In genomic region chr15:79359954-79360353, GRCm38 (mm10) we compare ENCODE assay signal across 10 mouse cellular contexts. TPM values are rescaled to one million over a fixed set of nuclear protein-coding genes. Genes with fewer than 3 reads are reported as not detected.
DNase-seq lines count a peak whose midpoint lies in the region; ATAC-seq and TF ChIP-seq lines count a peak whose summit lies in the region.
"Had no signal": no experiment of that assay in that cellular context is flagged by ENCODE, and none has a peak within 500 bp of the region (broad histone marks: within the 10 kb centered on the region; RNA-seq: fewer than 3 reads in every experiment).

No protein-coding gene starts in this region.

- no peak overlapping the region for H3K4me3 ChIP-seq in intestine, embryonic 14.5 days (ENCODE audit: low read depth, low read length)
- H3K4me3 ChIP-seq in intestine, postnatal 0 days (ENCODE audit: low read depth, low read length): no peak overlapping the region
- no peak overlapping the region for H3K4me3 ChIP-seq in embryonic facial prominence, embryonic 10.5 days
- H3K4me3 ChIP-seq in forebrain, embryonic 15.5 days: no peak overlapping the region
- H3K4me3 ChIP-seq: hindbrain, embryonic 10.5 days; myocyte had no signal

- WGBS in intestine, embryonic 14.5 days: 21% methylated on average over 6 of the region's 6 CpGs
- WGBS in intestine, postnatal 0 days: 20% methylated on average over 6 of the region's 6 CpGs
- 38% methylated on average over 6 of the region's 6 CpGs for WGBS in embryonic facial prominence, embryonic 10.5 days
- WGBS in forebrain, embryonic 15.5 days: 28% methylated on average over 6 of the region's 6 CpGs

- H3K27ac ChIP-seq in intestine, embryonic 14.5 days (ENCODE audit: low read depth): 0 out of 2 replicates have a peak overlapping the region, but pooled peaks have one; percentile 33
- H3K27ac ChIP-seq in intestine, postnatal 0 days (ENCODE audit: low read depth, low read length): no peak overlapping the region; the same call in 1 of the 2 replicates
- H3K27ac ChIP-seq in embryonic facial prominence, embryonic 10.5 days (replicated peaks): 0 out of 2 replicates have a peak overlapping the region, but pooled peaks have one; percentile 15
- no peak overlapping the region for H3K27ac ChIP-seq in forebrain, embryonic 15.5 days (replicated peaks)
- H3K27ac ChIP-seq: hindbrain, embryonic 10.5 days had no signal

- no peak for ATAC-seq in intestine, embryonic 14.5 days (replicated peaks; ENCODE audit: low FRiP score, low TSS enrichment, low read depth)
- ATAC-seq in intestine, postnatal 0 days: no peak
- no peak for ATAC-seq in forebrain, embryonic 15.5 days (replicated peaks)
- ATAC-seq in CD4-positive, CD25-positive, alpha-beta regulatory T cell, adult 4 months: no peak

- H3K4me1 ChIP-seq in intestine, embryonic 14.5 days (replicated peaks; ENCODE audit: control insufficient read depth, insufficient read depth, low read length): peaks cover 40% of the 10 kb centered on the region
- peaks cover 5% of the 10 kb centered on the region for H3K4me1 ChIP-seq in intestine, postnatal 0 days (replicated peaks; ENCODE audit: control insufficient read depth, insufficient read depth, low read length)
- peaks cover 50% of the 10 kb centered on the region for H3K4me1 ChIP-seq in embryonic facial prominence, embryonic 10.5 days
- H3K4me1 ChIP-seq in forebrain, embryonic 15.5 days: peaks cover 18% of the 10 kb centered on the region

- H3K9ac ChIP-seq in intestine, embryonic 14.5 days (ENCODE audit: low read length): no peak overlapping the region
- no peak overlapping the region for H3K9ac ChIP-seq in intestine, postnatal 0 days (ENCODE audit: low read depth, low read length)
- H3K9ac ChIP-seq in forebrain, embryonic 15.5 days (replicated peaks): no peak overlapping the region

- no peaks in the 10 kb centered on the region for H3K27me3 ChIP-seq in intestine, embryonic 14.5 days (replicated peaks; ENCODE audit: control insufficient read depth, insufficient read depth, low read length)
- H3K27me3 ChIP-seq in intestine, postnatal 0 days (replicated peaks; ENCODE audit: control insufficient read depth, insufficient read depth, low read length): no peaks in the 10 kb centered on the region
- H3K27me3 ChIP-seq in embryonic facial prominence, embryonic 10.5 days (replicated peaks; ENCODE audit: low read depth, poor library complexity, severe bottlenecking): peaks cover 23% of the 10 kb centered on the region
- H3K27me3 ChIP-seq in forebrain, embryonic 15.5 days: peaks cover 9% of the 10 kb centered on the region; the same call in 1 of the 2 replicates

- DNase-seq in intestine, embryonic 14.5 days (ENCODE audit: low spot score): no peak
- DNase-seq in embryonic facial prominence, embryonic 10.5 days (ENCODE audit: low spot score): peak; percentile 24
- DNase-seq in kidney, adult 9 months: peak; percentile 58
- DNase-seq in lung, postnatal 10 days: peak; percentile 76
- DNase-seq in thymus, postnatal 0 days (ENCODE audit: low spot score): no peak

- TF ChIP-seq CTCF in intestine, postnatal 0 days (IDR thresholded peaks at IDR 0.05; ENCODE audit: low read depth): no peak

- no peaks in the 10 kb centered on the region for H3K9me3 ChIP-seq in intestine, embryonic 14.5 days (ENCODE audit: control insufficient read depth, low read length)
- H3K9me3 ChIP-seq in intestine, postnatal 0 days (ENCODE audit: control insufficient read depth): no peaks in the 10 kb centered on the region
- no peaks in the 10 kb centered on the region for H3K9me3 ChIP-seq in embryonic facial prominence, embryonic 10.5 days
- H3K9me3 ChIP-seq in forebrain, embryonic 15.5 days: no peaks in the 10 kb centered on the region
- H3K9me3 ChIP-seq: hindbrain, embryonic 10.5 days had no signal

- peaks cover 39% of the 10 kb centered on the region for H3K36me3 ChIP-seq in intestine, embryonic 14.5 days (ENCODE audit: control insufficient read depth, insufficient read depth, low read length)
- peaks cover 41% of the 10 kb centered on the region for H3K36me3 ChIP-seq in intestine, postnatal 0 days (ENCODE audit: control insufficient read depth, insufficient read depth)
- peaks cover 46% of the 10 kb centered on the region for H3K36me3 ChIP-seq in embryonic facial prominence, embryonic 10.5 days (replicated peaks)
- peaks cover 17% of the 10 kb centered on the region; the same call in 1 of the 2 replicates for H3K36me3 ChIP-seq in forebrain, embryonic 15.5 days

- no peak overlapping the region for H3K4me2 ChIP-seq in intestine, embryonic 14.5 days (ENCODE audit: low read length)
- H3K4me2 ChIP-seq in intestine, postnatal 0 days (replicated peaks; ENCODE audit: low read depth): no peak overlapping the region
- H3K4me2 ChIP-seq in forebrain, embryonic 15.5 days (replicated peaks): no peak overlapping the region

RNA-seq across cellular contexts. Expression of gene Maff, which starts 13.5 kb away (rescaled TPM):
- 6.4 and 8.9 TPM in 2 replicates for polyA plus RNA-seq in intestine, embryonic 14.5 days (2014; fragmentation: Nextera tagmentation; extraction: Ambion mirVana)
- 6.6 and 8.8 TPM in 2 replicates for polyA plus RNA-seq in intestine, postnatal 0 days (2015; fragmentation: Nextera tagmentation; extraction: Ambion mirVana)
- 1.2 and 1.8 TPM in 2 replicates for polyA plus RNA-seq in embryonic facial prominence, embryonic 10.5 days (2016; fragmentation: Nextera tagmentation; extraction: Ambion mirVana)
- polyA plus RNA-seq in thymus, postnatal 0 days (2015; fragmentation: Nextera tagmentation; extraction: Ambion mirVana): 7.2 and 8.7 TPM in 2 replicates
- 0.79 and 0.97 TPM in 2 replicates for polyA plus RNA-seq in forebrain, embryonic 15.5 days (2015; fragmentation: Nextera tagmentation; extraction: Ambion mirVana)
- polyA plus RNA-seq in CD4-positive, CD25-positive, alpha-beta regulatory T cell, adult 4 months (2017; shearing (Covaris generic)): 1 to 10 TPM; 1.3 to 1.9 TPM

RNA-seq across cellular contexts. Expression of gene Pla2g6, which starts 31.8 kb away (rescaled TPM):
- 17.0 and 20.7 TPM in 2 replicates for polyA plus RNA-seq in intestine, embryonic 14.5 days (2014; fragmentation: Nextera tagmentation; extraction: Ambion mirVana)
- 17.4 and 22.1 TPM in 2 replicates for polyA plus RNA-seq in intestine, postnatal 0 days (2015; fragmentation: Nextera tagmentation; extraction: Ambion mirVana)
- polyA plus RNA-seq in embryonic facial prominence, embryonic 10.5 days (2016; fragmentation: Nextera tagmentation; extraction: Ambion mirVana): 18.4 and 20.4 TPM in 2 replicates
- 12.8 and 15.2 TPM in 2 replicates for polyA plus RNA-seq in thymus, postnatal 0 days (2015; fragmentation: Nextera tagmentation; extraction: Ambion mirVana)
- polyA plus RNA-seq in forebrain, embryonic 15.5 days (2015; fragmentation: Nextera tagmentation; extraction: Ambion mirVana): 25.8 and 29.5 TPM in 2 replicates
- polyA plus RNA-seq in CD4-positive, CD25-positive, alpha-beta regulatory T cell, adult 4 months (2017; shearing (Covaris generic)): 10 to 100 TPM; 12.1 to 19.9 TPM

RNA-seq across cellular contexts. Expression of gene Tmem184b, which starts 43.4 kb away (rescaled TPM):
- polyA plus RNA-seq in intestine, embryonic 14.5 days (2014; fragmentation: Nextera tagmentation; extraction: Ambion mirVana): 53.0 and 56.6 TPM in 2 replicates
- 32.7 and 34.1 TPM in 2 replicates for polyA plus RNA-seq in intestine, postnatal 0 days (2015; fragmentation: Nextera tagmentation; extraction: Ambion mirVana)
- 57.7 and 58.9 TPM in 2 replicates for polyA plus RNA-seq in embryonic facial prominence, embryonic 10.5 days (2016; fragmentation: Nextera tagmentation; extraction: Ambion mirVana)
- polyA plus RNA-seq in thymus, postnatal 0 days (2015; fragmentation: Nextera tagmentation; extraction: Ambion mirVana): 30.0 and 37.4 TPM in 2 replicates
- 37.5 and 40.8 TPM in 2 replicates for polyA plus RNA-seq in forebrain, embryonic 15.5 days (2015; fragmentation: Nextera tagmentation; extraction: Ambion mirVana)
- 10 to 100 TPM in 1 of 2 experiments, 1 to 10 TPM in 1; 9.6 to 12.5 TPM for polyA plus RNA-seq in CD4-positive, CD25-positive, alpha-beta regulatory T cell, adult 4 months (2017; shearing (Covaris generic))

Comparison
In these comparisons a context has a peak if more than half of its experiments do, and no peak if none do; other contexts are left out.
1. H3K27ac ChIP-seq: peak in intestine, embryonic 14.5 days (single experiment) and embryonic facial prominence, embryonic 10.5 days (single experiment); none in intestine, postnatal 0 days (single experiment) and forebrain, embryonic 15.5 days (single experiment).
2. DNase-seq: peak in embryonic facial prominence, embryonic 10.5 days (single experiment), kidney, adult 9 months (single experiment) and lung, postnatal 10 days (single experiment); none in intestine, embryonic 14.5 days (single experiment) and thymus, postnatal 0 days (single experiment).